Mouse (Mus musculus) liver, adult (tissue): ENCODE data around the gene Ocm.

Experiments used
- GATA4 ChIP-seq: IDR thresholded peaks from 2 replicates; pipeline ENCODE4 v1.6.1; 2014; ENCODE audit warnings: mild to moderate bottlenecking, low read length; ENCODE audit not compliant: insufficient replicate concordance

Ocm gene

DNA sequence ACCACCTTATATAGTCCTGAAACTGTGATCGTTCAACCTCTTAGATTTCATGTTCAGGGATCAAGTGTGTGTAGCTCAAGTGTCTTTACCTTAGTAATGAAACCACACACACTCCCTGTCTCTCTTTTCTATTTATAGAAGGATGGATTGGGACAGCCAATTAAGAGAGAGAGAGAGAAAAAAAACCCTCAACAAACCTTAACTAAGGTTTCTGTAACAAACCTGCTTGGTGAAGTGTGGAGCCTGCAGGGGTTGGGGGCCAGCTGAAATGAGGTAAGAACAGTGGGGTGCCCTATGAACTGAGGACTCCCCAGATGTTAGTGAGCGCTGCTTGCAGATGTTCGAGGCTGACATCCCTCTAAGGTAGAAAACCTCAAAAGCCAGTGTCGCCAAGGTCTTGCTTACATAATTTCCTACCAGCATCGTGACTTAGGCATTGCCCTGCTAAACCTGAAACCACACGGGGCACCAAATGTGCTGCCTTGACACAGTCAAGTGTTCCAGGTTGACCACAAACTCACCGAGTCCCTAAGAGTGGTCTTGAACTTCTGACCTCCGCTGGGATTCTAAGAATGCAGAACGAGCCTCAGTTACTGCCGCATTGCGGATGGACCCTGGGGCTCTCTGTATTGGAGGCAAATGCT lies at the start of gene Ocm:
Gene Ocm (minus strand): TSS at position 51 of the 644 bp plus-strand sequence.
- no peak for TF ChIP-seq GATA4

DNA sequence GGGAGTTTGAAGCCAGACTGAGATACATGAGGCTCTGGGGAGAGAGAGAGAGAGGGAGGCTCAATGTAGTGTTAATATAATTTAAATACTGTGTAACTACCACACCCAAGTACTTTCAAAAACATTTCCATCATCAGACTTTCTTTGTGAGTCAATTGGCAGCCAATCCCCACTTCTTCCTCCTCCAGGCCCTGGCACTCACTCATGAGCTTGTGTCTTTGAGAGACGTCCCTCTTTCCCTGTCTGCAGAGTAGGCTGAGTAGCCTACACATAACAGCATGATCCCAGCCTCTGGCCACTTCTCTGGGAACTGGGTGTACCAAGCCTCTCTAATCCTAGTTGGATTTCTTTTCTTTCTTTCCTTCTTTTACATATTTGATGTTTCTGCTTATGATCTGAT lies 44.8 kb upstream of the Ocm start:
- no peak for TF ChIP-seq GATA4

DNA sequence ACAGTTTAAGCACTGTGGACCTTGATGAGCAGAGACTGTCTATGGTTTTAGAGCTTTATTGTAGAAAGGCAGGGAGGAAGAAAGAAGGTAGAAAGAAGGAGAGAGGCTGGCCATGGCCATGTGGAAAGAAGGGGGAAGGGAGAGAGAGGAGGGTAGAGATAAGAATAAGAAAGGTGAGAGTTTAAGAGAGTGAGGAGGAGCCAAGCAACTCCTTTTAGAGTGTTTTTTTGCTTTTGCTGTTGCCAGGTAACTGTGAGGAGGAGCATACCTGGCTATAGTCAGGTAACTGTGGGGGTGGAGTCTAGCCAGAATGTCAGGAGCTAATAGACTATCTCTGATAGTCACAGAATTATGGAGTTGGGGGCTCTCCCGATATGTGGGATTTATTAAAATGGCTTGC lies 43.6 kb upstream of the Ocm start:
- no peak for TF ChIP-seq GATA4

DNA sequence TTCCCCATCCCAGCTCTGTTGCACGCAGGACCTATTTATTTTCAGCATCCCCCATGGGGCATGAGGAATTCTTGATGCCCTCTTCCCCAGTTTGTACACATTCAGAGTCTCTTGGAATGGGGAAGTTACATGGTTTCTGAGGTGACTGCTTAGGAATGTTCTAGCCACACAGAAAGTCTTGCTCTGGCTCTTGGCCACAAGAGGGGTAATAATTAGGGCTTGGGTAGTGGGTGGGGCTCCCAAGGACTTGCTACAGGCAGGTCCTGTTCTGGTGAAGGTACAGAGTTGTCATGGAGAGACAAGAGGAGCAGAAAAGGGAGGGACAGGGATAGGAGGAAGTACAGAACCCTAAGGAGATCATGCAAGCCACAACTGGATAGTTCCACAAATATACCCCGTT lies 39.6 kb upstream of the Ocm start:
- TF ChIP-seq GATA4: no peak

DNA sequence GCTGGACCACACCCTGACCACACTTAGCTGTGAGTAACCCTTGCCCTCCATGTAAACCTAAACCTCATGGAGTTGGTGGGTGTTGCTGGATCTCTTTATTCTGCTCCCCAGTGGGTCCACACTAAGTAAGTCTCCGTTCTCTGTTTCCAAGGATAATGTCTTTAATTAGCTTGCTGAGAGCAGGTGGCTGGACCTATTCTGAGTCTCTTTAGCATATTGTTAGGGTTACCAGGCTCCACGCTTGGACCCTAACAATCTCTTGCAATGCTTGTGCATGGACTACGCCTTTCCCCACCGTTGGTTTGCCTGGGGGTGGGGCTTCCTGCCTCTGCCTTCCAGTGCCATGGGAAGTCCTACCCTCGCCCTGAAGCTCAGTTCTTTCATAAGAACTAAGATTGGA lies 37.6 kb upstream of the Ocm start:
- no peak for TF ChIP-seq GATA4

DNA sequence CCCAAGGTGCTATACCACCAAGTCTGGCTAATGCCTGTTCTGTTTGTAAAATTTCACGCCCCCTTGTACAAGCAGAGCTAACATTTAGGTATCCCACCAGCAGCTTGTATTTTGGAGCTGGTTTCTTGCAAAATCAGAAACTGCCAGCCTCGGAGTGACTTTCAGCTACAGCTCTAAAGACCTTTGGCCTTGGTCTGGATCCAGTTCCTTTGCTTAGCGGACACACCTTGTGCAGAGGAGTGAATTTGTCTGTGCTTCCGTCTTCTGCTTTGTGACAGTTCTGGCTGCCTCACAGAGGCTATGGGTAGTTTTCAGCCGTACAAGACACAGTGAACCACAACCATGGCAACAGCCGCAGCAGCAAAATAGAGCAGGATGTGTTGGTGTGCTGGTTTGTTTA lies 27.9 kb upstream of the Ocm start:
- TF ChIP-seq GATA4: no peak

DNA sequence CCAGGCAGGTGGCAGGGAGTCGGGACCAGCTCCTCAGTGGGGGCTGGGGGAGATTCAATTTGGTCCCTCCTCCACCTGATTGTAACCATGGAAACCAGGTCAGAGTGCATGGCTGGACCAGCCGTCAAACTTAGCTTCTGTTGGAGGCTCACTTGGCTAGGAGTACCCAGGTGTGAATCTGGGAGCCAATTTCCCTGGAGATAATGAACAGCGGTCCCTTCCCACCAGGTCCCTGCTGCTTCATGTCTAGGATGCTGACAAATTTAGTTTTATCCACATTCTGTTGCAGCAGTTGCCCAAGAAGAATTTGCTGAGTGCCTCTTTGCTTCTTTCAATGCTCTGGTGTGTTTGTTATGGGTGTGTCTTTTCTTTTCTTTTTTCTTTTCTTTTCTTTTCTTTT lies 27.0 kb upstream of the Ocm start:
- TF ChIP-seq GATA4: no peak

DNA sequence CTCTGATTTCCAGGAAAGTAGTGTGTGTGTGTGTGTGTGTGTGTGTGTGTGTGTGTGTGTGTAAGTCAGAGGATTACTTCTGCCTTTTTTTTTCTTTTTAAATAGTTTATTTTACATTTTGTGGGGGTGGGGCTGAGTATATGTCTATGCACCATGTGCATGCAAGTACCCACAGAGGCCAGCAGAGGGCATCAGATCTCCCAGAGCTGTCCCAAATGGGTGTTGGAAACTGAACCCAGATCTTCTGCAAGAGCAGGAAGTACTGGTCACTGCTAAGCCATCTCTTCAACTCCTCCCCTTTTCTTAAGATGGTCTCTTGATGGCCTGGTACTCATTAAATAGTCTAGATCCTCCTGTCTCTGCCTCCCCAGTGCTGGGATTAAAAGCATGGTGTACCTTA lies 24.8 kb upstream of the Ocm start:
- no peak for TF ChIP-seq GATA4

DNA sequence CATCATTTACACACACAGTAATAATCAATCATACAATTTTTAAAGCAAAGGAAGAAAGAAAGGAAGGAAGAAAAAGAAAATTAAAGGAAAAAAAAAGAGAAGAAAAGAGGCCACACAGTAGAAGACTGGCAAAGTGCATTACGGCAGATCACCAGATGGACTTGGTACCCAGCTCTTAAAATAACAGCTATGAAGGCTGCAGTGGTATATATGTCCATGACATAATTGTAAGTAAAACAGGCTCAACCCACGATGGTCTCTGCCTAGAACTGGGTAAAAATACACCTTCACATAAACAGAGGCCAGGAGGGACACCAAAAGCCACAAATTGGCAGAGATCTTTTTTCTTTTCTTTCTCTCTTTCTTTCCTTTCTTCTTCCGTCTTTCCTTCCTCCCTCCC lies 23.4 kb upstream of the Ocm start:
- no peak for TF ChIP-seq GATA4

DNA sequence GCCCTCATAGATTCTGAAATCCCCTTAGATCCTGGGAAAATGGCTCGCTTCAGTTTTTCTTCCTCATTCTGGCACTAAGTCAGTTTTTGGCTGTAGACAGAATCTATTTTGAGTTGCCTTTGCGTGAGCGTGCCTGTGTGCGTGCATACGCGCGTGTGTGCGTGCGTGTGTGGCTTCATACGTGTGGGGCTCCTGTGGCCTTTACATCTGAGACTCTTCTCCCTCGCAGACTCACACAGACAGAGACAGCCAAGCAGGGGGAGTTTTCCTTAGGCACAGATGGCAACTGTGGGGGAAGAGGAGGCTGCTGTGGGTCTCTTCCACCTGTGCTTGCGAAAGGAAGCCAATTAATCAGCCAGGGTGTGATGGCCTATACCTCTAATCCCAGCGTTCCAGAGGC lies 20.9 kb upstream of the Ocm start:
- TF ChIP-seq GATA4: no peak

DNA sequence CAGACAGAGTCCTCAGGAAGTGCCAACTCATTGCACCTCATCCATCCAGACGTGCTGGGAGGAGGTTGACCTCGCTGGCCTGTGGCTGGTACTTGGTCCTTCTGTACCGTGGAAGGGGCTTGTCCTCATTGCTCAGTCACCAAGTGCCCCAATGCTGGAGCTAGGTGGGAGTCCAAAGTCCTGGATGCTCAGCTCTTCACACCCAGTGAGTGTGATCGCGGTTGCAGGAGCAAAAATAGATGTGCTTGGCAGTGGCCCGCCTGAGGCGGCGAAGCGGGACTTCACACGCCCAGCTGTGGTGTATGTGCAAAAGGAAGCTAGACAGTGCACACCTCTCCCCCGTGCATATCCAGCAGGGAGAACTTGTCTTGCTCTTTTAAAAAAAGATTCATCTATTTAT lies 16.7 kb upstream of the Ocm start:
- TF ChIP-seq GATA4: no peak

DNA sequence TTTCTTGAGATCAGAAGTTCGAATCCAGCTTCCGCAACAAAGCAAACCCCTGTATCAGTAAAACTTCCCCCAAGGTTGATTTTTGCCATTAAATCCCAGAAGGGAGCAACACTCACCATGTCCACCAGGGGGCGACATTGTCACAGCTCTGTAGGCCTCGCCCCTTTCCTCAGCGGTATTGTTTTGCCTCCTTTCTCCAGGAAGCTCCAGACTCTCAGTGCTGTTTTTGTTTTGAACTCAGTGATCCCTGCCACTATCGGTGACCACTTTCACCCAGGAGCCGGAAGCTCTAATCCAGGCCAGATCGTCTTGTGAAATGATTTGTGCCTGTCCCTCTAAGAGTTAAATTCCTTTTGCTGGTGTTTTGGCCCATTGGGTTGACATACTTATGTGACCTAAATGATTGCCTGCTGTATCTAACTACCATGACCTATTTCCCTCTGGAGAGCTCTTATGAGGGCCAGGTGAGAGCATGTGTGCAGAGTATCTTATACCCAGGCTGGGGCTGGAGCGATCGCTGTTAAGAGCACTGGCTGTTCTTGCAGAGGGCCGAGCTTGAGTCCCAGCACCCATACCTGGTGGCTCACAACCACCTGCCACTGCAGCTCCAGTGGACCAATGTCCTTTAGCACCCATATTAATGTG lies 14.4 kb upstream of the Ocm start:
- TF ChIP-seq GATA4: no peak

DNA sequence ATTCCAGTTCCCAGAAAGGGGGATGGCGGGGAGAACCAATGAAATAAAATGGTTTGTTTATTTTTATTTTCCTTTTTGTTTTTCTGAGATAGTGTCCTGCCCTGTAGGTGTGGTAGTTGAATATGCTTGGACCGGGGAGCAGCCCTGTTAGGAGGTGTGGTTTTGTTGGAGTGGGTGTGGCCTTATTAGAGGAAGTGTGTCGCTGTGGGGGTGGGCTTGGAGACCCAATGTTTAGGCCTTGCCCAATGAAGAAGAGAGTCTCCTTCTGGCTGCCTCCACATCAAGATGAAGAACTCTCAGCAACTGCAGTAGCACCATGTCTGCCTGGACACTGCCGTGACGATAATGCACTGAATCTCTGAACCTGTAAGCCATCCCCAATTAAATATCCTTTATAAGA lies 13.4 kb upstream of the Ocm start:
- no peak for TF ChIP-seq GATA4

DNA sequence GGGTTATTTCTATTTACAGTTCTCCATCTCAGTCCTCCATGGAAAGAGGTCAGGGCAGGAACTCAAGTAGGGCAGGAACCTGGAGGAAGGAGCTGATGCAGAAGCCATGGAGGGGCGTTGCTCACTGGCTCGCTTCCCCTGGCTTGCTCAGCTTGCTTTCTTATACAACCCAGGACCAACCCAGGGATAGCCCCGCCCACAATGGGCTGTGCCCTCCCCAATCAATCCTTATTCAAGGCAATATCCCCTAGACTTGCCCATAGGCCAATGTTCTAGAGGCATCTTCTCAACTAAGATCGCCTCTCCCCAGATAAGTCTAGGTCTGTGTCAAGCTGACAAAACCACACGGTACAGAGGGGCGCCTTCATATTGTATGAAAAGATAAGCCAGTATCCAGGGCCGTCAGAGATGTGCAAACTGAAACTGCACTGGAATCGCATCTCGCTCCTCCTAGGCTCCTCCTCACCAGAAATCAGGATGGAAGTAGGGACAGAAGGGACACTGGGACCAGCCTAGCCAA lies 12.7 kb upstream of the Ocm start:
- TF ChIP-seq GATA4: no peak

DNA sequence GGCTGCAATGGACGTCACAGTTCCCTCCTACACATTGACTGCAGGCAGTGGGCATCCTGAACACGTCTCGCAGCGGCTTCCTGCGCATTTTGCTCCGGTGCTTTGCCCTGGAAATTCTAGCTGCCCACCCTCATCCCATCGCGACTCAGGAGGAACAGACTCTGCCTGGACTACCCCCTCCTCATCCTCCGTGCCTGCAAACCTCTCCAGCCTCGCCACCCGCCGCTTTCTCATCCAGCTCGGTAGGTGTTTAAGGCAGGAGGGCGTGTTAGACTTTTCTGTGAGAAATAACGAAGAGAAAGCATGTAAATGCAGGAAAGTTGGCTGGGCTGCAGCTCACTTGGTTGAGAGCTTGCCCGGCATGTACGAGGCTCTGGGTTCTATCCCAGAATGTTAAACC lies 10.5 kb upstream of the Ocm start:
- TF ChIP-seq GATA4: no peak

DNA sequence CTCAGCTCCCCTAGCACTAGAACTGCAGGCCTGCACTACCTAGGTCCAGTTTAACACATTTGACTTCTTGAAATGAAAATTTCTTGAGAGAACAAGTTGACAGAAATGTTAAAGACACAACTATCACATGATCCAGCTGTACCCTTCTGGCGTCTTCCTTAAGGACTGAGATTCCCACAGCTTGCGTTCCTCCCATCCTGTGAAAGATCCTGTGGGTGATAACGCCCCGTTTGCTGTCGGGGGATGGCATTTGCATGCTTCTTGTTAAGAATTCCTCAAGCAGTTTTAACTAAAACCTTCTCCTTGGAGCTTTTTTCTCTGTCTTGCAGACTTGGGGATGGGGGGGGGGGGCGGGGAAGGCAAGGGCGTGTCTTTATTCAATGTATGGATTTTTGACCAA lies 8.1 kb upstream of the Ocm start:
- no peak for TF ChIP-seq GATA4

DNA sequence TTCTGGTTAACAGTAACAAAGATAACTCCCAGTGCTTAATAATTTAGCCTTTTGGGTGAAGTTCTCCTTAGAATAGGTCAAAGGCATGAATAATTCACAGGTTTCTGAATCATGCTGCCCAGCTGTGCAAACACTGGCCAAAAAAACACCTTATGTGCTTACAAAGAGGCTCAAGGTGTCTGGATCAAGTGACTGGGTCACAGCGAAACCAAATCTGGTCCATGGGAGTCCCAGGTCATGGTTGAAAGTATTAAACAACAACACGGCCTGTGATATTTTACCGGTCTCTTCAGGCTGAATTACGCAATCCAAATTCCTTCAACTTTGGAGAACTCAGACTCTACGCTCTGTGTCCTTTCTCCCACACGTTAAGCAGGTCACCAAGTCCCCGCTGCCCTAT lies 6.0 kb upstream of the Ocm start:
- no peak for TF ChIP-seq GATA4
